Mouse (Mus musculus) gastrocnemius, adult 8-10 months (tissue): ENCODE data around the gene Yars. TPM values are rescaled to one million over a fixed set of nuclear protein-coding genes. Genes with fewer than 3 reads are reported as not detected.
"Not testable (repeated sequence)": the region's sequence is repeated elsewhere in the genome, so short reads cannot be mapped to it uniquely, and the experiment has no call there.

Source experiments
- DNase-seq, 2 experiments: peaks; one replicate each; pipeline ENCODE4 v3.0.0; 2022; ENCODE audit warnings: low spot score in 2 of 2
- total RNA-seq, 4 experiments: library from RNA; stranded (reverse); gene quantifications; 2 replicates each; pipeline ENCODE4 v1.2.4; 2022

The Yars gene
- total RNA-seq, 4 experiments from 2014 or later, result 31.2 to 44.4 (median 35.3) TPM

DNA sequence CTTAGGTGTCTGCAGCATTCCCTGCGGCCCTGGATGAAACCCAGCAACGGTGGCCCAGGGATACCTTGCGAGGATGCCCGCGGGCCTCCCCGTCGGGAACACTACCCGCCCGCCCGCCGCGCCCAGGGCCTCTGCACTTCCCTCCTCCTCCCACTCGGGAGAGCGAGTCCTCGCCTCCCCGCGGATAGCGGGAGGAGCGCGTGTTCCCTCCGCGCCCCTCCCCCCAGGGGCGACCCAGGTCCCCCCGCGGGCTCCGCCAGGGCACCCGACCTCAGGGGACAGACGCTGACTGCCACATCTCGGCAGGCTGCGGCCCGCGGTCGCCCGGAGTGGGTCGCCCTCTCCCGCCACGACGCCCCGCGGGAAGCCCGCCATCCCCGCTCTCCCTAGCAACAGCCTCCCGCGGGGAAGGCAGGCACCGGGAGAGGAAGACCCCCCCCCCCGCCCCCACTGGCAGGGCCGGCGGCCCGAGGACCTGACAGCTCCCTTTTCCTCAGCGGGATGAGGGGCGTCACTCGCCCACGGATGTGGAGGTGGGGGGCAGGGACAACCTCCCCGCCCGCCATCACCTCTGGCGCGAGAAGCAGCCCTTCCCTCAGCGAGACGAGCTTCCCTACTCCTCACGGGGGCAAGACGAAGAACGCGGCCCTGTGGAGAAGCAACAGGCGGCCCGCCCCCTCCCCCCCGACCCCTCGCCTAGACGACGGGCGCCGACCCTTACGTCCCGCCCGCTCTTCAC, 588 bp upstream of the Yars start:
- peak; percentile 11 to 41 for DNase-seq

DNA sequence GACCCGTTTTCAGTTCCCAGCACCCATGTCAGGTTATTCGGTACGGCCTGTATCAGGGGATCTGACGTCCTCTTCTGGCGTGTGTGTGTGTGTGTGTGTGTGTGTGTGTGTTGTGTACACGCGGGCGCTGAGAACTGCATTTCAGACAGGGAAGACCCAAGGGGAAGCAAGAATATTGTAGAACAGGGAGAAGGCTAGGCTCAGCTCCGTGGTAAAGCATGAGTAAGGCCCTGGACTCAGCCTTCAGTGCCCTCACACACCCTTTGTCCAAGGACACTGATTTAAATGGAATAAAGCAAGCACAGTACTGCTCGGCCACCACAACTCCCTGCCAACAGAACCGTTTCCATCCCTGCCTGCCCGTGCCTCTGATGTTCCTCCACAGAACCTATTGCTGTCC, 978 bp downstream of the Yars start:
- no peak for DNase-seq

DNA sequence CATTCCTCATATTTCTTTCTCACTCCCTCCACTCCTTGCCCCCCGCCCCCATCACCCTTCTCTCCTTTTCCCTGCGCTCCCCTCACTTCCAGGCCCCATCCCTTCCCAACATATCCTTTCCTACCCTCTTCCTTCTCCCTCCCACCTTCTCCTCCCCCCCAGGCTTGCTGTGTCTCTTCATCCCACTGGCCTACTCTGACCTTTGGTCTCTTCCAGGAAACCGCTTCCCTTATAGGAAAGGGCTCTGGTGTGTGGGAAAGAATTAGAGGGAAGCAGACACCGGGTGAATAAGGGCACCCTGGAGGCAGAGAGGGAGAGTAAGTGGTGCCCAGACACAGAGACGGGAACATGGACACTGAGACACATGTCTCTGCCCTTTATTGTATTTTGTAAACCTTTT, 2.1 kb downstream of the Yars start:
- no peak for DNase-seq

- no peak for DNase-seq
Observed at GRCm38 (mm10) chr4:129194280-129194679, 4.7 kb downstream of the Yars start.

DNA sequence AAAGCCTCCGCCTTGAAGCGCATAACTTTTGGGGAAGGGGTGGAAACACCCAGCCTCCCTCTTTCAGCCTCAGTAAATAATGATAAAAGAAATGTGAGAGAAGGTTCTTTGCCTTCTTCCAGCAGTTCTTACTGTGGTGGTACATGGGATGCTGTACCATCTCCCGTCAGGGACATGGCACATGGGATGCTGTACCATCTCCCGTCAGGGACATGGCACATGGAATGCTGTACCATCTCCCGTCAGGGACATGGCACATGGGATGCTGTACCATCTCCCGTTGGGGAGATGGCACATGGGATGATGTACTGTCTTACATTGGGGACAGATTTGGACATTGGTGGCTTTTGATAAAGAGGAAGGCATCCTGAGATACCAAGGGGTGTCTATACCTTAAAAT, 8.0 kb downstream of the Yars start:
- DNase-seq, result no peak

- no peak for DNase-seq
Observed at GRCm38 (mm10) chr4:129204655-129205054, 15.1 kb downstream of the Yars start.

GRCm38 (mm10) chr4:129206792-129207191, 17.2 kb downstream of the Yars start:
- DNase-seq, result no peak

- no peak for DNase-seq
Observed at GRCm38 (mm10) chr4:129209504-129209903, 19.9 kb downstream of the Yars start.

GRCm38 (mm10) chr4:129211461-129211860, 21.9 kb downstream of the Yars start:
- DNase-seq, result no peak

DNA sequence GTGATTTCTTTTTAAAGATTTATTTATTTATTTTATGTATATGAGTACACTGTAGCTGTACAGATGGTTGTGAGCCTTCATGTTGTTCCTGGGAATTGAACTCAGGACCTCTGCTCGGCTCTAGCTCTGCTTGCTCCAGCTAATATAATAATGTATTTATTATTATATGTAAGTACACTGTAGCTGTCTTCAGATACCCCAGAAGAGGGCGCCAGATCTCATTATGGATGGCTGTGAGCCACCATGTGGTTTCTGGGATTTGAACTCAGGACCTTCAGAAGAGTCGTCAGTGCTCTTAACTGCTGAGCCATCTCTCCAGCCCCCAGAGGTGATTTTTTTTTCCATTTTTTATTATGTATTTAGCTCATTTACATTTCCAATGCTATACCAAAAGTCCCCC, 22.9 kb downstream of the Yars start:
- DNase-seq, result not testable (repeated sequence)

- DNase-seq, result no peak
Observed at GRCm38 (mm10) chr4:129218569-129219175, 29.1 kb downstream of the Yars start.

DNA sequence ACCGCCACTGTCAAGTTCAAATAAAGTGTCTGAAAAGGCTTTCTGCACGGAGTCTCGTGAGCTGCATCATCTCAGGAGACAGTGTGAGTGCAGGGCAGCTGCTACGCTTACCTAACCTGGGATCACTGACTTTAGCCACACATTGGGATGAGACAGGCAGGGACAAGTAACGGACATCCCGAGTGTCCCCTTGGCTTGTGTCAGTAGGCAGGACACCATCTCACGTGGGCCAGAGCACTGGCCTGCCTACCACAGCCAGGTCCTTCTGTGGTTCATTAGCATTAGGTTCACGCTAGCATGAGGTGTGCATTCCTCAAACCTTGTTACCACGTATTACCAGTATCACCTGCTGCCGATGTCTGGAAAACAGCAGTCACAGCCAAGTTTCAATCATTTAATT, 29.6 kb downstream of the Yars start:
- DNase-seq, result no peak

GRCm38 (mm10) chr4:129220376-129221089, 31.0 kb downstream of the Yars start:
- DNase-seq, result peak in 1 of 2 experiments; percentile 50

DNA sequence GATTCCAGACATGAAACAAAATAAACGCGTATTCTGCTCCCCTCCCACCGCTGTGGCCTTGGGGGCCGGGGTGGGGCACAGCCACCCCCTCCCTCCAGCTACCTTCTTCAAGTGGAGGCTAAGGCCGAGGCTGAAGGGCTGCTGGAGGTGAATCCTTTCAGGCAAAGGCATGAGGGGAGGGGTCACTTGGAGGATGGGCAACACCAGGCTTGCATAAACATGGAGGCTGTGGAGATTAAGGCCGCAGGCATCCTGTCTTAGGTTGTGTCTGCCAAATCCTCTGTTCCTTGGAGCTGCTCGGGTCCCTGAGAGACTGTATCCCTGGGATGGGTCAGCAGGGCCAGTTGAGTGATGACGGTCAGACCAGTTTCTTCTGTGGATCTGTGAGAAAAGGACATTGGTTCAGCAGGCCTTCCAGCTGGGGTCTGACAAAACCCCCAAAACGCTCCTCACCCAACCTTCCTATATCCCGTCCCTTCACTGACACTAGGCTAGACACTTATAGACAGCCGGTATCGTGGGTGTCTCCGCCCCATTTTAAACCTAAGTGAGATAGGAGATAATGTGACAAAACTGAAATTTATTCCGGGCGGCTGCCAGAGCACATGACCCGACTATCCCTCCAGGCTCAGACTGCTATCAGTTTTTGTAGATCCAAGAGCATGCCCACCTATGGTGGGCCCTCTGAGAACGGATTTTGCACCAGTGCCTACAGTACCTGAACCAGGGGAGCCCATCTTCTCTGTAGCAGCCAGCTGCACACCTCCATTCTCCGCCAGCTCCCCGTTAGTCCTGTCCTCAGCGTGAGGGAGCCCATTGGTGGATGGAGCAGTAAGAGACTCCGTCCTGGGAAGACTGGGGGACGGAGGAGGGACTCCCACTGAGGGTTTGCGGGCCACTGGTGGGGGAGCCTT, 31.8 kb downstream of the Yars start:
- DNase-seq, result no peak

DNA sequence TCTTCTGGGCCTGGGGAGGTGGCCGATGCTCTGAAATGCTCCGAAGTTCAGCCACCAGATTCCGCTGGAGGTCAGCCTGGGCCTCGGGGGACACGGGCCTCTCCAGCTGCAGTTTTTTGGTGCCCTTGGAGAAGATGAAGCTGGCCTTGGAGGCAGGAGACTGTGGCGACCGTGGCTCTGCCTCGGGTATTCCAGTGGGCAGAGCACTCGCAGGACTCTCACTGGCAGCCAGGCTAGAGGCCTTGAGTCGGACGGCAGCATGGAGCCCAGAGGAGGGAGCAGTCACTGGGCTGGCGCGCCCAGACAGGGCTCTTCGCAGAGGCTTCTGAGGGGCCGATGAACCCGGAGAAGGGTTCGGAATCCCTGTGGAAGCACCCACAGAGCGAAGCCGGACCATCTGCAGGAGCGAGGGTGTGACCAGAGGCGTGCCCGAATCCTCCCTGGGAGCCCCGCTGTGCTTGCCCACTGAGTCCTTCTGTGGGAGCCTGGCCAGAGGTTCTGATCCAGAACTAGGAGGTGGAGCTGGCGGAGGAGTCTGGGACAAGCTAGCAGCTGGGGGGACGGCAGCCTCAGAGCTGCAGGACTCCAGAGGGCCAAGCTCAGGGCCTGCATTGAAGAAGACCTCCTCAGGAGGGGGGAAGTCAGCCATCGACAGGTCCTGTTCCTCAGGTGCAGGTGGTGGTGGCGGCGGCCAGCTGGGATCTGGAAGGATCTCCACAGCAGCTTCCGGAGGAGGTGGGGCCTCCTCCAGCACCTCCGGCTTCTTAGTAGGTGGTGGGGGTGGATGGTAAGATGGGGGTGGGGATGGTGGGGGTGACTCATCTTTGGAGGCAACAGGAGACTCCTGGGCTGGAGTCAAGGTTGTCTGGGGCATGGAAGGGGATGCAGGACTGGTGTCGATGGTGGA, 32.7 kb downstream of the Yars start:
- no peak for DNase-seq

DNA sequence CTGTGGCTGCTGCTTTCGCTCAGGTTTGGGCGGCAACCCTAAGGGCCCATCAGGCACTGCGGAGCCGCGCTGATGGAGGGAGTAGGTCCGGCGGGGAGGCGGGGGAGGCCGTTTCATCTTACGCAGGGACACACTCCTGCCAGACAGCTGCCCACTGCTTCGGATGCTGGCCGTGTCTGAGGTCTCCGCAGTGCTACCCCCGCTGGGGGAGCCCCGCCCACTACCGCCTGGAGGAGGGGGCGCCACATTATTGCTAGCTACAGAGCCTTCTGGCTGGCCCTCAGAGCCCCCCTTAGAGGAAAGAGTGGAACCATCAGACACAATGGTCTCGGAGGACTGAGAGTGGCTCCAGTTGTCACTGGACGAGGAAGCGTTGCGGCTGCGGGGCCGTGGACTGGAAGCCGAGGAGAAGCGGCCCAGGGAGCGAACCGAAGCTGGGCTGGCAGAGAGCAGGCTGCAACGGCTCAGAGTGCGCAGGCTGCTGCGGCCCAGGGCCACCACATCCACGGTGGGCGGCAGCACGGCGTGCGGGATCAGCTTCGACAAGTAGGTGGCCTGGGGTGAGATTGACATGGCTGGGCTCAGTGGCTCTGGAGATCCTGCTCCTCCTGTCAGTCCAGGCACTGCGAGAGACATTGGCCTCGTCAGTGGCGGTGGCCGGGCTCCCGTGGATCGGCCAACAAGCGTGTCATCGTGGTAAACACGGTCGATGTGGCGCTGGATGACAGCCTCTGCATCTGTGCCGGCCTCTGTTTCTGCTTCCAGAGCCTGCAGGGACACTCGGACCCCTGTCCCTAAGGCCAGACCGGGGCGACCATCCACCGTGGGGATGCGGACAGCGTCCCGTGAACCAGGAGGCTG, 34.1 kb downstream of the Yars start:
- no peak for DNase-seq

GRCm38 (mm10) chr4:129225315-129225714, 35.8 kb downstream of the Yars start:
- no peak for DNase-seq

DNA sequence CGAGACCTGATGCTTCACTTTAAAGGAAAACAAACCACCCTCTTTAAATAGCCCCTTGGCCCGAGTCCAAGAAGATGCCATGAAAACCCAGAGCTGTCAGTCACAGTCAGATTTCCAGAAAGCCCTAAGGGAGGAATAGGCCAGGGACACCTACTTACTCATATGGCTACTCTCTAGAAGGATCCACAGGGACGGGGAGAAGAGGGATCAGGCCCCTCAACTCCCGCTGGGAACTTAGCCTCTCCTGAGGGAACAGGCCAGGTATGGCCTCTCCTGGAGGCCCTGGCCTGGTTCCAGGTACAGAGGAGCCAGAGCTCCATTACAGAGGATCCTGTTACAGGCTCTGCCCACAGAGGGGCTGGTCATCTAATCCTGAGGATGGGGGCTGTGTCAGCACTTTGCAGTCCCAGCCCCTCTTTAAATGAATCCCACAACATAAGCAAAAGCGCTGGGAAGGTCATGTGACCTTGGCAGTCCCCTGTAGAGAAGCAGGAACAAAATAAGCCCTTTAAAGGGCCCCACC, 36.9 kb downstream of the Yars start:
- DNase-seq, result no peak
